Mouse (Mus musculus) adrenal gland, adult 18-20 months (tissue): Measurements from ENCODE around the gene Mcm6. TPM values are rescaled to one million over a fixed set of nuclear protein-coding genes. Genes with fewer than 3 reads are reported as not detected.

Source experiments
- DNase-seq, 2 experiments: peaks; one replicate each; pipeline ENCODE4 v3.0.0; 2021 to 2022; ENCODE audit warnings: low spot score in 2 of 2
- long read RNA-seq, 2 experiments: library from polyadenylated mRNA; stranded (forward); transcript quantifications; one replicate each; pipeline ENCODE4 v2.0.0; 2021
- total RNA-seq, 2 experiments: library from RNA; stranded (reverse); gene quantifications; 1 replicate in 1 of 2; 2 replicates in 1 of 2; pipeline ENCODE4 v1.2.3; 2021

The Mcm6 gene
- 10 to 100 TPM in 1 of 2 experiments, 1 to 10 TPM in 1; 9.9 to 12.9 TPM for total RNA-seq
- long read RNA-seq, experiment 1, transcript Mcm6-201 (17 exons, 2,910 nt), result major isoform, 14 of 14 reads
- long read RNA-seq, experiment 1, partial matches to known transcripts, result 0 of 14 reads
- long read RNA-seq, experiment 1, other reads (novel, unspliced or antisense), result 0 of 14 reads
- long read RNA-seq, experiment 2, transcript Mcm6-201 (17 exons, 2,910 nt), result major isoform, 103 of 106 reads
- long read RNA-seq, experiment 2, partial matches to known transcripts, result 2 of 106 reads
- long read RNA-seq, experiment 2, other reads (novel, unspliced or antisense), result 1 of 106 reads

- DNase-seq, result peak; percentile 88 to 89
Observed at GRCm38 (mm10) chr1:128359554-128360376, at the start of gene Mcm6. Gene Mcm6 (minus strand): TSS chr1:128359664.

DNA sequence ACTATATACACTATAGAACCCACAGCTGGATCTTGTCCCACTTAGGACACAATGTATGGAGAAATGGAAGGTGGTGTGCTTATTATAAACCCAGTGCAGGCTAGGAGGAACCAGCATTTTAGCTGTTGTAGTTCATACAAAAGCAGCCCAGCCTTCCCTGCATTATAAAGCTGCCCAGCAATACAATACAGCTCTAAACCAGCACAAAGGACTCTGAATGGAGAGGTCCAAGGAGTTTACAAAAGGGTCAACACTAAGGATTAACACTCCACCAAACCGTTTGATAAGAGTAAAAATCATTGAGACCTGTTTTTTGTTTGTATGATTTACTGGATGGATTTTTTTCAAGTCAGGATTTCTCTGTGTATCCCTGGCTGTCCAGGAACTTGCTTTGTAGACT is 47.4 kb upstream of the Mcm6 start:
- DNase-seq, result no peak

DNA sequence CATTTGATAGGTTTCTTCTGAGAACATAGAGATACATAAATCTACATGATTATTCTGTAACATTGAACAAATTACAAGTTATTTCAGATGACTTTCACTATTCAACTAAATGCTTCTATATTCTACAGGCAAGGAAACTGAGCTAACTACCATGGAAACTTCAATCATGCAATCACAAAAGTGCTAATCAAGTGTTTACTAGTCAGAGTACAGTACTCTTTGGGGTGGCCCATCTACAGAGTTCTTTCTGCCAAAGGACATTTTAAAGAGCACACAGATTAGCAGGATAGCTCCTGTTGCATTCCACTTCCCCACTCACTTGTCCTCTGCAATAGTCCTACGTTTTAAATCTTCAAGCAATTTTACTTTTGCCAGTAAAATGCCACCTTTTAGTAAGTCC is 46.2 kb upstream of the Mcm6 start:
- DNase-seq, result no peak

DNA sequence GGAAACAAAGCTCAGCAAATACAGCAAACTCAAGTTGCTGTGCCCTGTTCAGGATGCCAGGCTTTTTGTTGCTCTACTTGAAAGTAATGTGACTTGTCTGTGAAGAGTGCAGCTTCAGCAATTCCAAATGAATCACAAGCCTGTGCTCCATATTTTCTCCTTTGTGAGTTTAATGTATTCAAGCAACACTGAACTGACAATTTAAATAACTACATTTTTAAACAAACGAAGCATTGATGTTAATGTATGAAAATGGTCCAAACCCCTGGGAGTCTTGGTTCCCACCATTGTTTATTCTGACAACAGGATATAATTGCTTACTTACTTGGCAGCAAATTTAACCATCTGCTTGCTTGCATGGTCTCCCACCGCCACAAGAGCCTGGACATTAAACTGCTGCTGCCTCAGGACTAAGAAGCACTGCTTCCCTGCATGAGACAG is 45.6 kb upstream of the Mcm6 start:
- DNase-seq, result no peak

DNA sequence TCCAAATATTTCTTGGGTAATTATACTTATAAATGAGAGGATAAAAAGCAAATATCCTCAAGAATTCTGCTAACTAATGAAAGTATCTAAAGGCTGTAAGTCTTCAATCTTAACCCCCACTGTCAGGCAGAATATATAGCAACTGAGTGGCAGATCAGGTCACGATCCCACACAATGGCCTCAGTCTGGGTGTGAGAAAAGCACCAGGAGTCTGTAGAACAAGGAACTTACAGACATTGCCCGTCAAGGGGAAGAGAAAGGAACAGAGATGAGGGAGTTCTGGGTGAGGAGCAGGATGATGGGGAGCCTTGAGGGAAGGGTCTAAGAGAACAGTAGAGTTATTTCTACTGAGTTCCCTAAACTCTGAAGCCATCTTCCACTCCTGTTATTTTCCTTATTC is 41.5 kb upstream of the Mcm6 start:
- DNase-seq, result no peak

DNA sequence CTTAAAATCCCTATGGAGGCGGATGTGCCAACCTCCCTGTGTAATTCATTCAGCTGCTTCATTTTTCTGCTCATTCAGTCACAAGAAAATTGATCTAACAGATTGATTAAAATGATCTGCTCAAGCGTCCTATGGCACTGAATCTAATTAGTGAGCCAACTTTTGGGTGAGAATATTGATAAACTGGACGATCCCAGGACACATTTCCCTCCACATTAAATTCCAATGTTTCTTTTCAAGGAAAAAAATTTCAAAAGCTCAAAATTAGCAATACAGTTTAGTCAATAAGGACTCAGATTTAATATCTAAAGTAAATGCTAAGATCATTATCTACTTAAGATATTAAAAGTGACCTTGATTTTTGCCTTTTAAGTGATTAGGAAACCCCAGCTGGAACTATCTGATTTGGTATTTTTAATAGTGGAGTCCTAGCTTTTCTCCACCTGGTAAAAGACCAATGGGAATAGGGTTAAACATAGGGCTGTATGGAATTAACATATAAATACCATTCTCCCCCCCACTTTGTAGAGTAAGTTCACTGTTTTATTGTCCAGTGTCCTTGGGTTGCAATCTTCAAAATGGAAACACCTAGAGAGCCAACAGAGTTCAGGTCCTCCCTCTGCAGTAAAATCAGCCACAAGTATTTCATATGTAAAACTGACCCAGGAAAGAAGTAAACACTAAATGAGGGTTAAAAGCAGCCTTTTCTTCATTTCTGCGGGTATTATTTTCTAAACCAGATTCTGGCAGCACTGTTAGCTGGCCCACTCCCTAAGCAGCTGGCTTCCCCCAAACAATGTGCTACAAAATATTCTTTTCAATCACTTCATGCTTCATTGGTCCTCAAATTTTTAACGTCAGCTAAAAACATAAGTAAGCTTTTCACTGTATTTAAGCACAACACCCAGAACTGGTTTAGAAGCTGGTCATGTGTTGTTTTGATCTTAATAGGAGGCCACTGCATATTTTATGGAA is 40.8 kb upstream of the Mcm6 start:
- no peak for DNase-seq

- no peak for DNase-seq
Observed at GRCm38 (mm10) chr1:128398738-128399445, 39.4 kb upstream of the Mcm6 start.

DNA sequence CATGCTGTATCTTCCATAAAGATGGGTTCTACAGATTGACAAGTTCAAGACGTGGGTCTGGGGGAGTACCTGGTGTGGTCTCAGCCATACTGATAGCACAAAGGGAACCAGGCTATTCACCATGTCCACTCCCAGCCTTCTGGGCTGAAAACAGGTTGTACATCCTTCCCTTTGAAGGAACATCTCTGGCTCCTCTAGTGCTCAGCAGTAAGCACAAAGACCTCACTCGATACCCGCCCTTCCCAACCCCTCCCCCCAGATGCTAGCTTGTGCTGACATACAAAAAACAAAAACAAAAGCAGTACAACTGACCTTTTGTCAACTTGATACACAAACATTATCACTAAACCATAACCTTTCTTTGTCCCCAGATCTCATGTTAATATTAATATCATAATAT is 35.2 kb upstream of the Mcm6 start:
- DNase-seq, result no peak

DNA sequence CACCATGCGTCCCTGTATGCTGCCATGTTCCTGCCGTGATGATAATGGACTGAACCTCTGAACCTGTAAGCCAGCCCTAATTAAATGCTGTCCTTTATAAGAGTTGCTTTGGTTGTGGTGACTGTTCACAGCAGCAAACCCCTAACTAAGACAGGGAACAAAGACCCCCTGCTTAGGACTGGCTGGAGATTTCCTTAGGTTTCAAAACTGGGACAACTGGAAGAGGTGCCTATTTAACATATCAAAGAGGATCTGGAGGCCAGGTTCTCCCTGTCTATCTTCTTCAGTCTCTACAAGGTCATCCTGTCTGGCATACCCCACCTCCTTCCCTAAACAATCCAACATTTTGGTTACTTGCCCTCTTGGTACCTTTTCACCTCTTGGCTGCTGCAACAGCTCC is 32.9 kb upstream of the Mcm6 start:
- DNase-seq, result no peak

DNA sequence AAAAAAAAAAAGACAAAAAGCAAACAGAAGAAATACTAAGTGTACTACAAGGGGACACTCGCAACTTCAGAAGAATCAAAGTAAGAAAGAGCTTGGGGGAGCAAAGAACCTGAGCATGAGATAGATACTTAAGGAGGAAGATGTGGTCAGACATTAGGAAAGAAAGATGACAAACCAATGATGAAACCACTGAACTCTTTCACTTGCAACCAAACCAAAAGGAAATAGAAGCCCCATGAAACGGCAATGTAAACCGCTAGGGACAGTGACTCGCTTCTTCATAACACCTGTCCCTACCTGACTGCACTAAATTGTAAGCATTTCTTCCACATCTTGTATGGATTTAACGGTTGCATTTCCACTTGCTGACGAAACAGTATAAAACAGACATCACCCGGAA is 27.0 kb upstream of the Mcm6 start:
- no peak for DNase-seq

- DNase-seq, result no peak
Observed at GRCm38 (mm10) chr1:128376841-128377240, 17.4 kb upstream of the Mcm6 start.

DNA sequence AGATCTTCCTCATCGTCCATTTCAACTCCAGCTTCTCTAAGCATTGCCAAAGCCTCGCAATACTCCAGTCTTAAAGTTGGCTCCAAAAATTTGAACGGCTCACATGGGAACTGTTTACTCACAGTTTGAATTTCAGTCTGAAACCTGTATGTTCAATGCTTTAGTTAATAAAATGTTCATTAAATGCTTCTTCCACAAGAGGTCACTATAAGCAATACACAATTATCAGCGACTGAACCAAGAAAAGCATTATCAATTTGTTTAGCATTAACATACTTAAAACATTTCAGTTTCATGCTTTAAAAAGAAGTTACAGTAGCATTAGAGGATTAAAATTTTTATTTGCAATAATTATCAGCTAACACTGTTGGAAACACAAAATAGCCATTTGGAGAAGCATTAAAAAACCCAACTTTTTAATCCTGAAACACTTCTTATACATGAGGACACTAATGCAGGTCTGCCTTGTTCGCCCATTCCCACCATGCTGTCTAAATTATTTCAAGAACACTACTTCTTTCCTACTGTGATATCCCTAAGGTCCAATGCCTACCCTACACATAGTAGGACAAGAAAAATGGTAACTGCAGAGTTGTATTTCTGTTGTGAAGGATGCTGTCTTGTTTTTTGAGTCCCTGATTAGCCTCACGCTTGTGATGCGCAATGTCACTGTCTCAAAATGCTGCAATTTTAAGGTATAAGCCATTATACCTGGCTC is 12.8 kb upstream of the Mcm6 start:
- DNase-seq, result no peak

DNA sequence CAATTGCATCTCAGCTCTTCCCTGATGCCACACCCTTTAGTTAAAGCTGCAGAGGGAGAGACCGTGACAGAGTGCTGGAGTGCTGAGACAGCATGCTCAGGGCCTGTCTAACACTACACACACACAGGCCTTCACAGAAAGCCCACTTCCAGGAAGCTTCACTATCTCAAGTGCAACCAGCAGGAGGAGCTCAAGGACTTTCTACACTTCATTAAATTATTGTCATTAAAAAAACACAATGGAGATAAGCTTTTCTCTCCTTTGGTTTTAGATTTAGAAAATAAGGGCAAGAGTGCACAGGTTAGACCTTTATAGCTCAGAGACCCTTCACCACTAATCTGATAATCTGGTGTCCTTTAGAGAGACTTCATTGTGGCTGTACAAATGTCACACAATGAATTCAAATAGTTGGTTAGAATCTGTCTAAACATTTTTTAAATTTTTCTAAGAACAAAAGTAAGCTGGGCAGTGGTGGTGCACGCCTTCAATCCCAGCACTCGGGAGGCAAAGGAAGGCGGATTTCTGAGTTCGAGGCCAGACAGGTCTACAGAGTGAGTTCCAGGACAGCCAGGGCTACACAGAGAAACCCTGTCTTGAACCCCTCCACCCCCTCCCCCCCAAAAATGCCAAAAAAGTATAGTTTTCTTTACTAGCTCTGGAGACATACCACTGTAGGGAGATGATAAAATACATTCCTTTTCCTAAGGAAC is 9.4 kb upstream of the Mcm6 start:
- DNase-seq, result peak in 1 of 2 experiments; percentile 13

DNA sequence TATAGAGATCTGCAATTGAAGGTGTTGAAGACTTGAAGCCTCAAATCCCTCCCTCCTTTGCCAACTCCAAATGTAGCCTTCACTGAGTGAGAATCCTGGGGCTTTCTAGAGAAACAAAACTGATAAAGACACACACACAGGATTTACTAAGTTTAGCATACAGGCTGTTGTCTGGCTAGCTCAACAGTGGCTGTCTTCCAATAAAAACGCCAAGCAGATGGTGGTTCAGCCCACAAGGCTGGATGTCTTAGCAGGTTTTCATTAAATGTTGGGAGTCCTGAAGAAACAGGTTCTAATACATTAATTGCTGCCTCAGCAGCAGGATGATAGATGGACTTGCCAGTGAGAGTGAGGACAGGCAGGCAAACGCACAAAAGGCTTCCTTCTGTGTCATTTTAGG is 1.1 kb upstream of the Mcm6 start:
- DNase-seq, result no peak

DNA sequence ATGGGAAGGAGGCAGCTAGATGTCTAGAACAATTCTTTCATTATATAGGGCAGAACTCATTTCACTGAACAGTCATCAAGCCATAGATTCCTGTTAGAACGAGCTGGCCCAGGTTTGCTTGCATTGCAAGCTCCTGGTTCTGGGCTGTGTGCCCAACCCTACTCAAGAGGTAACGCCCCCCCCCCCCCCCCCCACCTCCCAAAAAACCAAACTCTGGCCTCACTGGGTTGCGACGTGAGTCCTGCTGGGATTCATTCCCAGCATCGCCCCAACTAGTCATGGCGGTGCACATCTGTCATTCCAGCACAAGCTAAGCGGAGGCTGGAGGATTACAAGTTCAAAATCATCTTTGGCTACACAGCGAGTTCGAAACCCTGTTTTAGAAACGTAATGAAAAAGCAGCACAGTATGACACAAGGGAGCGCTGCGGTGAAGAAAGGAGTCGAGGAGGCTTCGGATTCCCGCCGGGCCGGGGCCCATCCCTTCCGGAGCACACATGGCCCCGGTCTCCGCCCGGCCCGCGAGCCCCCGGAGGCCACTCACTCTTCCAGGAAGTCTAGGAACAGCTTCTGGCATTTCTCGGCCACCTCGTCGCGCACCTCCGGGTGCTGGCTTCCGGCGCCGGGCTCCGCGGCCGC is 429 bp downstream of the Mcm6 start:
- DNase-seq, result no peak

DNA sequence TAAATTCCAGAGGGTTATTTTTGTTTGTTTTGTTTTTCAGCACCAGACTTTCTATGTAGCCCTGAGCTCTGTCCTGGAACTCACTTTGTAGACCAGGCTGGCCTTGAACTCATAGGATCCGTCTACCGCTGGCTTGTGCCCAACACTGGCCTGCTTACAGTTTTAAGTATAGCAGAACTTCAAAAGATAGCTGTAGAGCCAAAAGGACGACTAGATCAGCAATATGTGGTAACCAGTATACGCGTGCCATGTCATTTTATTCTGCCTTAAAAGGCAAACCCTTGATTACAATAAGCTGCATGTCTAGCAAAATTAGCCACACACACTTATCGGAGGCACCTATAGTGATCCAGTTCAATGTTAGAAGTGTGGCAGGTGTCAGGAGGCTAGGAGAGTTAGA is 1.2 kb downstream of the Mcm6 start:
- peak in 1 of 2 experiments; percentile 17 for DNase-seq

DNA sequence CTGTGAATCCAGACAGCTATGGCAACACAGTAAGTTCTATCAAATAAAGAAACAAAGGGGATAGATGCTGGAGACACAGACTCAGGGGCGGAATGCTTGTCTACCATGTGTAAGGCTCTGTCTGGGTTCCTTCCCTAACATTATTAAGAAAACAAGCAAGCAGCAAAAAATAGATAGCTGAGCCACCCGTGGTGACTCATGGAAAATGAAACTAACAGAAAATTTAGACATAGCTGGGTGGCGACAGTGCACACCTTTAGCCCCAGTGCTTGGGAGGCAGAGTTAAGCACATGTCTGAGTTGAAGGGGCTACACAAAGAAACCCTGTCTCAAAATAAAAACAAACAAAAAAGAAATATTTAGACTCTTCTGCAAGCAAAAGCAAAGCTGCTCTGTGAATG is 2.0 kb downstream of the Mcm6 start:
- DNase-seq, result no peak

DNA sequence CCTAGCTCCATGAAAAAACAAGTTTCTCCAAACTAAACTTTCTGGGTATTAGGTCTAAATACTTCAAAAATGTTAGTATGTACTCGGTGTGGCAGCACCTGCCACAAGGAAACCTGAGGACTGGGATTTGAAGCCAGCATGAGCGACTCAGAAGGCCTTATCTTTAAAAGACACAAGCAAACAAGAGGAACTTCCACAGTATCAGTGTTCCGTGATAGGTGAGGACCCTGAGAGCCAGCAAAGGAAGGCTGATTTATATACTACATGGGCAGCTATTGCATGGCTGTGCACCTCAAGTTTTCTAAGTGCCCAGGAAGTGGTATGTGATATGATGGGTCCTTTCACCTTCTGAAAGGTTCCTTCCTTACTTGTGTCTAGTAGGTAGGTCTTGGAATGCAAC is 6.4 kb downstream of the Mcm6 start:
- no peak for DNase-seq

DNA sequence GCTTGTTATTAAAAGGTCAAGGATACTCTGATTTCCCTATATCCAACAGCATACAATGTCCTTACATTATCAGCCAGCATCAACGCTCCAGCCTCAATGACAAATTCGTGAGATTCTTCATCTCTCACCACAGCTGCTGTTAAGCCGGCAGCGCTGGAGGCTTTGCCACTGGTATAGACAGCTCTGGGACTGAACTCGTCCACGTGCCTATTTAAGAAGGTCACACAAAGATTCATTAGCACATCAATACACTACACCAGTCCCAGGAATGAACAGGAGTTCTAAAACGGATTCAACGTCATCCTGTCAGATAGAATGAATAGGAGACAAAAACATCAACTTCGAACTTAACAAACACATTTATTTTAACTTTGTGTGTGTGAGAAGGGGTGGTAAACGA is 15.2 kb downstream of the Mcm6 start:
- no peak for DNase-seq
